Mouse (Mus musculus): ENCODE results near the gene Cbx1.

Gene Cbx1

DNA sequence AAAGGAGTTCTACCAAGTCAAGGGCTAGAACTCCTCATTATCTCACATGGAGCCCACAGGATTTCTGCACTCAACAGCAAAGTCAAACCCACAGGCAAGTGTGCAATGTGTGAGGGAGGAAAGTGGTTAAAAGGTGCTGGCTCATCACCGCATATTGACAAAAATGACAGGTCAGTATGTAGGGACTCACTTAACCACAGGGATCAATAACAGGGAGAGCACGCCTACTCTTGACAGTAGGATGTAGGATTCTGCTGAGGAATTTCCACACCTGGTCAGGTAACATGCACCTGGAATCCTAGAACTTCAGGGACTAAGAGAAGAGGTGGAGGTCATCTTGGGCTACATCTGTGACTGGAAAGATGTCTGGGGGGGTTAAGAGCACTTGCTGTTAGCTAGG, 27.0 kb downstream of the Cbx1 start:
- no peak for ATAC-seq (ENCODE audit: low TSS enrichment)

DNA sequence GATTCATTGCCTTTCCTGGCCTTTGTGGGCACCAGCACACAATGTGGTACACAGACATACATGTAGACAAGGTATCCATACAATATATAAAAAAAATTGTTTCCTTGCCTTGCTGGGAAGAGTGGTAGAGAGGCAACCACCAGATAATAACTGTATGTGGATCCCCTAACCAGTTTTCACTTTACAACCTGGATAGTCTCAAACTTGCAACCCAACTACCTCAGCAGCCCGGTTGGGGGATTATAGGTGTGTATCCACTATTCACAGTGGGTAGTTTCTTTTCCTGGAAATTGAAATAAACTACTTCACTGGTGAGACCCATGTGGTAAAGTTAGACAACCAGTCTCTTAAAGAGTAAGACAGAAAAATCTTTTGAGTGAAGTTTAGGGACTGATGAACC, 27.6 kb downstream of the Cbx1 start:
- ATAC-seq (ENCODE audit: low TSS enrichment) = no peak

DNA sequence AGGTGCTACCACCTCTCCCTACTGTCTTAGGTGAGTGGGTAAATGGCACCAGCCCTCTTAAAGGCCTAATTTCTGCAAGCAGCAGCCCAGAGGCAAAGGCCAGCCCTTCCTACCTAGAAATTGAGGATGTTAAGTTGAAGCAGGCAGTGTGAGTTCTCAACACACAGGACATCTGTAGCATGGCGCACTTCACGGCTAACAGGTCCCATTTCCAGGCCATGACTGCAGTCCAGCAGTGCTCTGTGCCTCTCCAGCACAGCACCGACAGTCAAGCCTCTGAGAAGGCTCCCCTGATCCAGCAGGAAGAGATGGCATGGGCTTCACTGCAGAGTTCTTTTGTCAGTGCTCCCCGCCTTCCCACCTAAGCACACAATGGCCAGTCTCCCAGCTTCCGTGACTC, 28.1 kb downstream of the Cbx1 start:
- no peak for ATAC-seq (ENCODE audit: low TSS enrichment)

GRCm38 (mm10) chr11:96818128-96818710, 29.3 kb downstream of the Cbx1 start:
- peak; percentile 35 for ATAC-seq (ENCODE audit: low TSS enrichment)

DNA sequence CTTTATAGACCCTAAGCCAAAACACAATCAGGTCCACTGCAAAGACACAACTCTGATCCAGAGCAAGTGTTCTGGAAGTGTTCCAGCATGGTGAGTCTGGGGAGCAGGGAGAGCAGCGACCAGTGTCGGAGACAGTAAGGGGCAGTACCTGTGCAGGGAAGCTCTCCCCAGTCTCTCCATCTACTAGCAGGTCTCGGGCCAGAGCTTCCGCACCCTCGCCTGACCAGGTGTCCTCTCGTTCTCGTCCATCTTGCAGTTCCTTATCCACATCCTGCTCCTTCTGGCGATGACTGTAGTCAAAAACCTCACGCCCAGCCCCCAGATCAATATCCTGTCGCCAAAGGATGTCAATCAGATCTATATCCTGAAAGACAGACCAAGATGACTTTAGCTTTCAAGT, 33.0 kb downstream of the Cbx1 start:
- no peak for ATAC-seq (ENCODE audit: low TSS enrichment)

- ATAC-seq (ENCODE audit: low TSS enrichment) = no peak
Measured at GRCm38 (mm10) chr11:96822675-96823470, 33.9 kb downstream of the Cbx1 start.

DNA sequence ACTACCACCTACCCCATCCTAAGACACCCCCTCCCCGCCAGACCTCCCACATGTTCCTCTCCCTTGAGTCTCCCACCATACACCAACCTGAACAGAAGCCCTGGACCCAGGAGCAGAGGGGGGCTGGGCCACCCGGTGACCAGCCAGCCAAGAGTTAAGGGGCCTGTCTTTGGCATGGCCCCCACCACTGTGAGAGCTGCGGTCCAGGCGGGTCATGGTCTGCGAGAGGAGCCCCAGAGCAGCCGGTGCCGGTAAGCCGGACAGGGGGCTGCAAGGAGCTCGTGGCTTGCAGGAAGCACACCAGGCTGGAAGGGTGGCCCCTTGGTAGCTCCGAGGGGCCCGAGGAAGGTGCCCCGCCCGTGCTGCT, 34.5 kb downstream of the Cbx1 start:
- no peak for ATAC-seq (ENCODE audit: low TSS enrichment)

- peak; percentile 85 for ATAC-seq (ENCODE audit: low TSS enrichment)
Measured at GRCm38 (mm10) chr11:96823880-96824782, 35.2 kb downstream of the Cbx1 start.

DNA sequence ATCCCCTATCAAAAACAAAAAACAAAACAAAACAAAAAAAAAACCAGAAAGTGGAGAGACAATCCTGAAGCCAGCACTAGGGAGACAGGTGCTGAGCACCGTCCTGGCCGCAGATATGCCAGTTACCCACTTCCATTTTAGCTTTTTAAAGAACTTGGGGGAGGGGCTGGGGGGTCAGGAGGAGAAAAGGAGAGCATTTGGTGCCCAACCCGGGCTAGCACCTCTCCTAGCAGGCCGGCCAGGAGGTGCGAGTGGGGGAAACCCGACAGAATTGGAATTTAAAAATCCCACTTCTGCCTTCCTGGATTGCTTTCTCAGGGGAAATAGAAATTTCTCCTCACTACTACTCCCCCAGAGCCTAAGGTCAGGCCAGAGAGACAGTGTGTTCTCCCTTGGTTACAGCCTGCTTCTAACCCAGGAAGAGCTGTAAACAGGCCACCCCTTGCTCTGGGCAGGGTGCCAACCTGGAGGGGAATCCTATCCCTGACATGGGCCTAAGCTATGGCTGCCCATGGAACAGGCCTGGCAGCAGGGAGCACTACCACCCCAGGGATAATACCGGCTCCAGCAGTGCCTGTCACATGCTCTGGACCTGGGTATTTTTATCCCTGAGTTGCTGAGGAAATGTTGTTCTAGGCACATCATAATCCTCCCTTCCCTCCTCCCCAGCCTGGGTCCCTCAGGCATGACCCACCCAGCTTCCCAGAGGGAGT, 36.0 kb downstream of the Cbx1 start:
- ATAC-seq (ENCODE audit: low TSS enrichment) = 0 out of 2 replicates have a peak, but pooled peaks have one; percentile 8

- ATAC-seq (ENCODE audit: low TSS enrichment) = no peak
Measured at GRCm38 (mm10) chr11:96826481-96826880, 37.6 kb downstream of the Cbx1 start.

- no peak for ATAC-seq (ENCODE audit: low TSS enrichment)
Measured at GRCm38 (mm10) chr11:96827062-96827581, 38.2 kb downstream of the Cbx1 start.

DNA sequence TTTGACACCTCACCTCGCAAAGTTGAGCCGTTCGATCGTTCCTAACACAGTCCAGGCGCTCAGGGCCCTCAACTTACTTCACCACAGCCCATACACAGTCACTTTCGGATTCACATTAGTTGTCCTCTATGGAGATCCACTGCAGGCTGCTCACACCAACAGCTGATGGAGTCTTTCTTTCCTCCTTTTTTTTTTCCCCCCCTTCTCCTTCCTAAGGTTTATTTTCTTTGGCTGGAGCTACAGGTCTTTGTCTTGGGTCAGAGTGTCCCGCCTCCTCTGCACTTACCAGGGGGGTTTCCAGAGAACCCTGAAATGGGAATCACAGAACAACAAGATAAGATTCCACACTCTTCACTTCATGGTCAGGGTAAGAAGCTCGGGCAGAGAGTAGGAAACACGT, 39.0 kb downstream of the Cbx1 start:
- ATAC-seq (ENCODE audit: low TSS enrichment) = no peak

DNA sequence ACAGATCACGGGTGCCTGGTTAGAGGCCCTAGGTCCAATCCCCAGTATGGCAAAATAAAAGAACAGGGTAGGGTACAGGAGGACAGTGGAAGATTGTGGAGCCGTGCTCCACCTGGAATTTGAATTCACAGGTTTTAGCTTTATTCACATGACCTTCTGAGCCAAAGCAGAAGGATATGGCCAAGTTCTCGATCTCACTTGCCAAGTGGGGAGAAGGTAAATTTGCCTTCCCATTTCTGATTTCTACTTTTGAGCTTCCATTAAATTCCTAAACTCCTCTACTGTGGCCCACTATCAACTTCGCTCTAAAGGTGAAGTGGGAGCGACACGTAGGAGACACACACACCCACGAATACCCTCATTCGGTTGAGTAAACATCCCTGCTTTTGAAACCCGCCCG, 40.0 kb downstream of the Cbx1 start:
- ATAC-seq (ENCODE audit: low TSS enrichment) = no peak

- peak; percentile 8; the same call in 1 of the 2 replicates for ATAC-seq (ENCODE audit: low TSS enrichment)
Measured at GRCm38 (mm10) chr11:96829403-96829812, 40.5 kb downstream of the Cbx1 start.

- ATAC-seq (ENCODE audit: low TSS enrichment) = peak; percentile 96
Measured at GRCm38 (mm10) chr11:96829813-96830538, 41.0 kb downstream of the Cbx1 start, which contains the start of gene Nfe2l1. Nfe2l1 (minus strand) TSS chr11:96829968.

GRCm38 (mm10) chr11:96830539-96831216, 41.8 kb downstream of the Cbx1 start:
- ATAC-seq (ENCODE audit: low TSS enrichment) = no peak

GRCm38 (mm10) chr11:96831516-96831915, 42.6 kb downstream of the Cbx1 start:
- no peak for ATAC-seq (ENCODE audit: low TSS enrichment)

- no peak for ATAC-seq (ENCODE audit: low TSS enrichment)
Measured at GRCm38 (mm10) chr11:96832541-96832940, 43.6 kb downstream of the Cbx1 start.

DNA sequence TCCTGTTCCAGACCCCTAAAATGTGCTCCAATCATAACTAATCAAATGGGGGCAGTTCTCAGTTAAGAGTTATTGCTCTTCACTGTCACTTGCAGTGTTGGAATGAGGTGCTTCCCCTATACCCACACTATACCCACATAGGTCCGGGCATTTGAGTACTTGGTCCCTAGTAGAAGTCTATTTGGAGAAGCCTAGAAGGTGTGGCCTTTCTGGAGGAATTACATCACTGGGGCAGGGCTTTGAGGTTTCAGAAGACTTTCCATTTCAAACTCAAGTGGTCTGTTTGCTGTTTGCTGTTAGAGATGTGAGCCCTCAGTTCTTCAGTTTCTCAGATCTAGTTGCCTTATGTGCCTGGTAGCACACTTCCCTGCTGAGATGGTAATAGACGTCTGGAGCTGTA, 44.0 kb downstream of the Cbx1 start:
- no peak for ATAC-seq (ENCODE audit: low TSS enrichment)

DNA sequence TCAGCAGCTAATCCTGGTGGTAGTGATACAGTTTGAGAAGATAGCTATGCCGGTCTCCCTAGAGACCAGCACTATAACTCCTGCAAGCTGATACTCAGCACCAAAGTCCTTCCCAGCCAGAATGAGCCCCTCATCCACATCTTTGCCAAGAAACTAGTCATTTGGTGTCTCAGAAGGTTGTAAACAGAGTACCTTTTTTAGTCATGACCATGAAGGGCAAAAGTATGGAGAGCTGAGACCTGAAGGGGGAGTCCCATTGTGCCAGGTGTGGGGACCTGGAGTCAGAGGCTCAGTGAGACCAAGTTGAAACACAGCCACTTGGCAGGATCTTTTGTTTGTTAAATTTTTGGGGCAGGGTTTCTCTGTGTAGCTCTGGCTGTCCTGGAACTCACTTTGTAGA, 45.2 kb downstream of the Cbx1 start:
- ATAC-seq (ENCODE audit: low TSS enrichment) = no peak
